Mouse (Mus musculus): ENCODE data around the gene Slu7. TPM values are rescaled to one million over a fixed set of nuclear protein-coding genes. Genes with fewer than 3 reads are reported as not detected.

Gene Slu7
- polyA plus RNA-seq, 1 experiment from 2014 or later = 73.6 TPM

- WGBS = 2% methylated on average over 24 of the region's 24 CpGs
- ATAC-seq = peak; percentile 81
These were observed 40.8 kb downstream of the Slu7 start, which contains the start of gene C1qtnf2 for GRCm38 (mm10) chr11:43474225-43474774. TSS of gene C1qtnf2 (plus strand) at chr11:43474276.

GRCm38 (mm10) chr11:43479376-43479775 lies 45.8 kb downstream of the Slu7 start:
- WGBS = 87% methylated on average over 3 of the region's 3 CpGs
- no peak overlapping the region for H3K27ac ChIP-seq
- H3K4me3 ChIP-seq (replicated peaks) = no peak overlapping the region
- no peak overlapping the region for H3K9ac ChIP-seq (replicated peaks)
- ATAC-seq = no peak
- peaks cover 6% of the 10 kb centered on the region; the same call in 1 of the 2 replicates for H3K27me3 ChIP-seq
- H3K9me3 ChIP-seq = no peaks in the 10 kb centered on the region
- peaks cover 14% of the 10 kb centered on the region for H3K4me1 ChIP-seq (replicated peaks)
- no peaks in the 10 kb centered on the region for H3K36me3 ChIP-seq
- H3K4me2 ChIP-seq (replicated peaks) = no peak overlapping the region

More at GRCm38 (mm10) chr11:43474225-43474774, 40.8 kb downstream of the Slu7 start, which contains the start of gene C1qtnf2:
- H3K27ac ChIP-seq = no peak within 1 kb of the TSS
- H3K4me3 ChIP-seq (replicated peaks) = peak within 1 kb of the TSS; percentile 37
- peak within 1 kb of the TSS; percentile 63 for H3K4me2 ChIP-seq (replicated peaks)
- peaks cover 6% of the 10 kb centered on the region; the same call in 1 of the 2 replicates for H3K27me3 ChIP-seq
- H3K4me1 ChIP-seq (replicated peaks) = peaks cover 17% of the 10 kb centered on the region
- H3K36me3 ChIP-seq = no peaks in the 10 kb centered on the region
- peak within 1 kb of the TSS; percentile 58 for H3K9ac ChIP-seq (replicated peaks)
- H3K9me3 ChIP-seq = no peaks in the 10 kb centered on the region

- no peak for ATAC-seq
- no peak overlapping the region for H3K9ac ChIP-seq (replicated peaks)
- no peaks in the 10 kb centered on the region for H3K27me3 ChIP-seq
- H3K4me3 ChIP-seq (replicated peaks) = no peak overlapping the region
- no peaks in the 10 kb centered on the region for H3K36me3 ChIP-seq
- no peak overlapping the region for H3K27ac ChIP-seq
- WGBS = 75% methylated on average over 5 of the region's 5 CpGs
- H3K4me2 ChIP-seq (replicated peaks) = no peak overlapping the region
- peaks cover 11% of the 10 kb centered on the region for H3K4me1 ChIP-seq (replicated peaks)
- H3K9me3 ChIP-seq = no peaks in the 10 kb centered on the region
These were observed 47.0 kb downstream of the Slu7 start for GRCm38 (mm10) chr11:43480561-43480960.

GRCm38 (mm10) chr11:43481672-43482522 lies 48.4 kb downstream of the Slu7 start:
- Histone ChIP-seq H3K4me2 (replicated peaks) (no peak overlapping the region), H3K9me3 (no peaks in the 10 kb centered on the region), H3K4me1 (replicated peaks) (peaks cover 11% of the 10 kb centered on the region), H3K36me3 (no peaks in the 10 kb centered on the region), H3K9ac (replicated peaks) (no peak overlapping the region), H3K27me3 (no peaks in the 10 kb centered on the region), H3K4me3 (replicated peaks) (no peak overlapping the region), H3K27ac (no peak overlapping the region)
- WGBS = 69% methylated on average over 3 of the region's 3 CpGs
- ATAC-seq = no peak

- no peak for ATAC-seq
- Histone ChIP-seq H3K27ac (no peak overlapping the region), H3K27me3 (no peaks in the 10 kb centered on the region), H3K9me3 (no peaks in the 10 kb centered on the region), H3K36me3 (no peaks in the 10 kb centered on the region), H3K4me3 (replicated peaks) (no peak overlapping the region), H3K4me1 (replicated peaks) (peaks cover 11% of the 10 kb centered on the region), H3K4me2 (replicated peaks) (no peak overlapping the region), H3K9ac (replicated peaks) (no peak overlapping the region)
- 72% methylated on average over 6 of the region's 6 CpGs for WGBS
These were observed 49.7 kb downstream of the Slu7 start for GRCm38 (mm10) chr11:43483122-43483792.

- WGBS = 81% methylated on average over 4 of the region's 4 CpGs
- H3K4me1 ChIP-seq (replicated peaks) = peaks cover 11% of the 10 kb centered on the region
These were observed 50.5 kb downstream of the Slu7 start for GRCm38 (mm10) chr11:43484057-43484456.

GRCm38 (mm10) chr11:43484652-43485051 lies 51.1 kb downstream of the Slu7 start:
- H3K9ac ChIP-seq (replicated peaks) = no peak overlapping the region
- no peaks in the 10 kb centered on the region for H3K9me3 ChIP-seq
- peaks cover 11% of the 10 kb centered on the region for H3K4me1 ChIP-seq (replicated peaks)
- H3K36me3 ChIP-seq = no peaks in the 10 kb centered on the region
- H3K4me3 ChIP-seq (replicated peaks) = no peak overlapping the region
- H3K27ac ChIP-seq = no peak overlapping the region
- 42% methylated on average over 11 of the region's 11 CpGs for WGBS
- peak; percentile 65 for ATAC-seq
- no peaks in the 10 kb centered on the region for H3K27me3 ChIP-seq
- peak overlapping the region; percentile 29 for H3K4me2 ChIP-seq (replicated peaks)

More at GRCm38 (mm10) chr11:43484057-43484456, 50.5 kb downstream of the Slu7 start:
- ATAC-seq = peak; percentile 24; the same call in 1 of the 2 replicates
- no peaks in the 10 kb centered on the region for H3K27me3 ChIP-seq
- no peak overlapping the region for H3K27ac ChIP-seq
- no peaks in the 10 kb centered on the region for H3K36me3 ChIP-seq
- no peaks in the 10 kb centered on the region for H3K9me3 ChIP-seq
- H3K9ac ChIP-seq (replicated peaks) = no peak overlapping the region
- no peak overlapping the region for H3K4me2 ChIP-seq (replicated peaks)
- no peak overlapping the region for H3K4me3 ChIP-seq (replicated peaks)

GRCm38 (mm10) chr11:43485855-43486254 lies 52.3 kb downstream of the Slu7 start:
- no peak for ATAC-seq
- 94% methylated on average over 9 of the region's 9 CpGs for WGBS
- H3K4me3 ChIP-seq (replicated peaks) = no peak overlapping the region
- H3K36me3 ChIP-seq = no peaks in the 10 kb centered on the region
- H3K9me3 ChIP-seq = no peaks in the 10 kb centered on the region
- no peaks in the 10 kb centered on the region for H3K27me3 ChIP-seq
- H3K9ac ChIP-seq (replicated peaks) = no peak overlapping the region
- H3K4me1 ChIP-seq (replicated peaks) = peaks cover 11% of the 10 kb centered on the region
- H3K4me2 ChIP-seq (replicated peaks) = no peak overlapping the region
- H3K27ac ChIP-seq = no peak overlapping the region

- ATAC-seq = peak; percentile 35
- H3K9me3 ChIP-seq = no peaks in the 10 kb centered on the region
- no peaks in the 10 kb centered on the region for H3K27me3 ChIP-seq
- H3K4me2 ChIP-seq (replicated peaks) = no peak overlapping the region
- no peaks in the 10 kb centered on the region for H3K36me3 ChIP-seq
- H3K4me1 ChIP-seq (replicated peaks) = peaks cover 12% of the 10 kb centered on the region; the same call in 1 of the 2 replicates
- no peak overlapping the region for H3K4me3 ChIP-seq (replicated peaks)
- no peak overlapping the region for H3K27ac ChIP-seq
- 35% methylated on average over 7 of the region's 7 CpGs for WGBS
- H3K9ac ChIP-seq (replicated peaks) = no peak overlapping the region
These were observed 59.1 kb downstream of the Slu7 start for GRCm38 (mm10) chr11:43492663-43493062.

- Histone ChIP-seq H3K27me3 (no peaks in the 10 kb centered on the region), H3K4me2 (replicated peaks) (no peak overlapping the region), H3K9me3 (no peaks in the 10 kb centered on the region), H3K9ac (replicated peaks) (no peak overlapping the region), H3K4me1 (replicated peaks) (peaks cover 12% of the 10 kb centered on the region; the same call in 1 of the 2 replicates), H3K4me3 (replicated peaks) (no peak overlapping the region), H3K36me3 (no peaks in the 10 kb centered on the region), H3K27ac (peak overlapping the region; percentile 58; the same call in 1 of the 2 replicates)
- ATAC-seq = peak; percentile 88
- WGBS = 13% methylated on average over 6 of the region's 6 CpGs
These were observed 60.4 kb downstream of the Slu7 start for GRCm38 (mm10) chr11:43493815-43494409.

- 44% methylated on average over 8 of the region's 8 CpGs for WGBS
- Histone ChIP-seq H3K9ac (replicated peaks) (no peak overlapping the region), H3K9me3 (no peaks in the 10 kb centered on the region), H3K27ac (no peak overlapping the region), H3K27me3 (no peaks in the 10 kb centered on the region), H3K4me2 (replicated peaks) (no peak overlapping the region), H3K4me3 (replicated peaks) (no peak overlapping the region), H3K4me1 (replicated peaks) (peaks cover 12% of the 10 kb centered on the region; the same call in 1 of the 2 replicates), H3K36me3 (no peaks in the 10 kb centered on the region)
- 0 out of 2 replicates have a peak, but pooled peaks have one; percentile 3 for ATAC-seq
These were observed 61.5 kb downstream of the Slu7 start for GRCm38 (mm10) chr11:43495037-43495436.
